Mouse (Mus musculus) limb, embryonic 15.5 days (tissue): ENCODE measurements around the gene Tmc4. TPM values are rescaled to one million over a fixed set of nuclear protein-coding genes. Genes with fewer than 3 reads are reported as not detected.
A peak's percentile ranks its signal among the peaks of the same experiment; 100 is the strongest.
"Not testable (repeated sequence)": the region's sequence is repeated elsewhere in the genome, so short reads cannot be mapped to it uniquely, and the experiment has no call there.

Experiments
- ATAC-seq: fragments of 200-750 bp; cut with Nextera tagmentation; 2 replicates; pipeline ENCODE4 v1.8.0; 2017; ENCODE audit warnings: low read depth, moderate TSS enrichment; ENCODE audit not compliant: insufficient number of reproducible peaks, low FRiP score, low TSS enrichment
- H3K27ac ChIP-seq: fragments of 300-500 bp; sonication (generic); 2 replicates; pipeline ENCODE4 v1.5.1; 2015; ENCODE audit warnings: moderate library complexity, mild to moderate bottlenecking, inconsistent platforms
- H3K27me3 ChIP-seq: fragments of 300-500 bp; sonication (generic); 2 replicates; pipeline ENCODE4 v1.6.1; 2015; ENCODE audit warnings: inconsistent platforms
- H3K36me3 ChIP-seq: fragments of 300-500 bp; sonication (generic); 2 replicates; pipeline ENCODE4 v1.6.1; 2015; ENCODE audit warnings: inconsistent platforms
- H3K4me1 ChIP-seq: fragments of 300-500 bp; sonication (generic); 2 replicates; pipeline ENCODE4 v1.6.1; 2015; ENCODE audit warnings: inconsistent platforms
- H3K4me2 ChIP-seq: fragments of 300-500 bp; sonication (generic); 2 replicates; pipeline ENCODE4 v1.6.1; 2015; ENCODE audit warnings: mild to moderate bottlenecking, inconsistent platforms
- H3K4me3 ChIP-seq: fragments of 300-500 bp; sonication (generic); 2 replicates; pipeline ENCODE4 v1.5.1; 2015; ENCODE audit warnings: mild to moderate bottlenecking, inconsistent platforms
- H3K9ac ChIP-seq: fragments of 300-500 bp; sonication (generic); 2 replicates; pipeline ENCODE4 v1.6.1; 2015; ENCODE audit warnings: inconsistent platforms
- H3K9me3 ChIP-seq: fragments of 300-500 bp; sonication (generic); 2 replicates; pipeline ENCODE4 v1.6.1; 2016; ENCODE audit warnings: inconsistent platforms
- WGBS: fragments of 180-500 bp; shearing (Covaris S2); methylation state at CpG from one replicate; pipeline ENCODE4 v1.1.7; 2015; 5-methylcytosine and 5-hydroxymethylcytosine counted together
- polyA plus RNA-seq: library from polyadenylated mRNA; unstranded; fragments of >200 nt; fragmentation: Nextera tagmentation; extraction: Ambion mirVana; gene quantifications from 2 replicates; pipeline ENCODE4 v1.2.1, GENCODE M21; 2015

Tmc4 gene
- polyA plus RNA-seq, 1 experiment from 2014 or later: 7.0 TPM

GRCm38 (mm10) chr7:3705461-3705860, 28.1 kb upstream of the Tmc4 start:
- whole genome bisulfite sequencing: 3% methylated on average over 7 of the region's 7 CpGs
- H3K4me1 ChIP-seq: peaks cover 13% of the 10 kb centered on the region
- peak overlapping the region; percentile 46 for H3K4me2 ChIP-seq
- ATAC-seq, H3K27me3 ChIP-seq, H3K9me3 ChIP-seq: not testable (repeated sequence)
- H3K27ac ChIP-seq: peak overlapping the region; percentile 93
- H3K9ac ChIP-seq: peak overlapping the region; percentile 75
- H3K36me3 ChIP-seq: peaks cover 24% of the 10 kb centered on the region
- H3K4me3 ChIP-seq: peak overlapping the region; percentile 65

GRCm38 (mm10) chr7:3704475-3704874, 27.1 kb upstream of the Tmc4 start:
- peak overlapping the region; percentile 75 for H3K9ac ChIP-seq
- H3K4me2 ChIP-seq: peak overlapping the region; percentile 46
- H3K27ac ChIP-seq: peak overlapping the region; percentile 93
- no peaks in the 10 kb centered on the region for H3K9me3 ChIP-seq
- peaks cover 34% of the 10 kb centered on the region for H3K36me3 ChIP-seq
- H3K4me1 ChIP-seq: peaks cover 13% of the 10 kb centered on the region
- H3K27me3 ChIP-seq: no peaks in the 10 kb centered on the region
- H3K4me3 ChIP-seq: peak overlapping the region; percentile 65
- WGBS: under 1% methylated on average over 20 of the region's 20 CpGs
- ATAC-seq: no peak

GRCm38 (mm10) chr7:3703879-3704441, 26.6 kb upstream of the Tmc4 start, which contains the start of gene Rps9:
Gene Rps9, plus strand, starts transcription at chr7:3703993.
- WGBS: under 1% methylated on average over 42 of the region's 42 CpGs
- peak; percentile 91 for ATAC-seq

GRCm38 (mm10) chr7:3703148-3703878, 26.0 kb upstream of the Tmc4 start:
- no peaks in the 10 kb centered on the region for H3K9me3 ChIP-seq
- peak; percentile 7 for ATAC-seq
- H3K9ac ChIP-seq: peak overlapping the region; percentile 39
- peak overlapping the region; percentile 65 for H3K4me3 ChIP-seq
- H3K27me3 ChIP-seq: no peaks in the 10 kb centered on the region
- H3K4me2 ChIP-seq: peak overlapping the region; percentile 49
- peaks cover 46% of the 10 kb centered on the region for H3K36me3 ChIP-seq
- peak overlapping the region; percentile 93 for H3K27ac ChIP-seq
- peaks cover 13% of the 10 kb centered on the region for H3K4me1 ChIP-seq
- WGBS: 20% methylated on average over 6 of the region's 6 CpGs

More at GRCm38 (mm10) chr7:3703879-3704441, 26.6 kb upstream of the Tmc4 start, which contains the start of gene Rps9:
- peak within 1 kb of the TSS; percentile 49 for H3K4me2 ChIP-seq
- peak within 1 kb of the TSS; percentile 75 for H3K9ac ChIP-seq
- H3K9me3 ChIP-seq: no peaks in the 10 kb centered on the region
- H3K27me3 ChIP-seq: no peaks in the 10 kb centered on the region
- peaks cover 13% of the 10 kb centered on the region for H3K4me1 ChIP-seq
- H3K4me3 ChIP-seq: peak within 1 kb of the TSS; percentile 65
- peaks cover 39% of the 10 kb centered on the region for H3K36me3 ChIP-seq
- H3K27ac ChIP-seq: peak within 1 kb of the TSS; percentile 93

- Histone ChIP-seq H3K9ac (no peak overlapping the region), H3K4me1 (peaks cover 8% of the 10 kb centered on the region), H3K9me3 (no peaks in the 10 kb centered on the region), H3K36me3 (peaks cover 49% of the 10 kb centered on the region), H3K27me3 (no peaks in the 10 kb centered on the region), H3K4me3 (no peak overlapping the region), H3K4me2 (no peak overlapping the region), H3K27ac (no peak overlapping the region)
- 90% methylated on average over 6 of the region's 6 CpGs for WGBS
- ATAC-seq: no peak
These were observed 21.1 kb upstream of the Tmc4 start for GRCm38 (mm10) chr7:3698471-3698870.

GRCm38 (mm10) chr7:3694949-3695305, 17.6 kb upstream of the Tmc4 start:
- H3K4me3 ChIP-seq: peak overlapping the region; percentile 68
- peaks cover 37% of the 10 kb centered on the region for H3K36me3 ChIP-seq
- 2% methylated on average over 9 of the region's 9 CpGs for WGBS

GRCm38 (mm10) chr7:3694076-3694948, 17.0 kb upstream of the Tmc4 start:
- under 1% methylated on average over 52 of the region's 55 CpGs for WGBS
- peak overlapping the region; percentile 84 for H3K4me2 ChIP-seq
- peak; percentile 70 for ATAC-seq

More at GRCm38 (mm10) chr7:3694949-3695305, 17.6 kb upstream of the Tmc4 start:
- not testable (repeated sequence) for H3K9me3 ChIP-seq, ATAC-seq, H3K27me3 ChIP-seq
- Histone ChIP-seq H3K4me1 (peaks cover 21% of the 10 kb centered on the region), H3K27ac (peak overlapping the region; percentile 99), H3K4me2 (peak overlapping the region; percentile 84), H3K9ac (peak overlapping the region; percentile 80)

GRCm38 (mm10) chr7:3693809-3694075, 16.4 kb upstream of the Tmc4 start:
- no peaks in the 10 kb centered on the region for H3K9me3 ChIP-seq
- peak overlapping the region; percentile 99 for H3K27ac ChIP-seq
- no peaks in the 10 kb centered on the region for H3K27me3 ChIP-seq
- peaks cover 32% of the 10 kb centered on the region for H3K36me3 ChIP-seq
- WGBS: under 1% methylated on average over 18 of the region's 18 CpGs
- H3K9ac ChIP-seq: peak overlapping the region; percentile 80
- peaks cover 21% of the 10 kb centered on the region for H3K4me1 ChIP-seq
- peak overlapping the region; percentile 84 for H3K4me2 ChIP-seq
- ATAC-seq: no peak
- H3K4me3 ChIP-seq: peak overlapping the region; percentile 68

More at GRCm38 (mm10) chr7:3694076-3694948, 17.0 kb upstream of the Tmc4 start:
- H3K9me3 ChIP-seq: no peaks in the 10 kb centered on the region
- H3K4me1 ChIP-seq: peaks cover 21% of the 10 kb centered on the region
- no peaks in the 10 kb centered on the region for H3K27me3 ChIP-seq
- peak overlapping the region; percentile 80 for H3K9ac ChIP-seq
- H3K36me3 ChIP-seq: peaks cover 34% of the 10 kb centered on the region
- peak overlapping the region; percentile 68 for H3K4me3 ChIP-seq
- peak overlapping the region; percentile 99 for H3K27ac ChIP-seq

GRCm38 (mm10) chr7:3692987-3693808, 15.8 kb upstream of the Tmc4 start, which contains the start of gene Mboat7:
Gene Mboat7, minus strand, starts transcription at chr7:3693523.
- peak within 1 kb of the TSS; percentile 99 for H3K27ac ChIP-seq
- WGBS: under 1% methylated on average over 55 of the region's 55 CpGs
- H3K4me3 ChIP-seq: peak within 1 kb of the TSS; percentile 68
- ATAC-seq: peak; percentile 91
- H3K9ac ChIP-seq: peak within 1 kb of the TSS; percentile 80
- H3K4me1 ChIP-seq: peaks cover 21% of the 10 kb centered on the region
- H3K36me3 ChIP-seq: peaks cover 31% of the 10 kb centered on the region
- H3K27me3 ChIP-seq: no peaks in the 10 kb centered on the region
- H3K4me2 ChIP-seq: peak within 1 kb of the TSS; percentile 84
- no peaks in the 10 kb centered on the region for H3K9me3 ChIP-seq

- H3K9ac ChIP-seq: peak within 1 kb of the TSS; percentile 80
- peak within 1 kb of the TSS; percentile 68 for H3K4me3 ChIP-seq
- H3K4me2 ChIP-seq: peak within 1 kb of the TSS; percentile 84
- no peaks in the 10 kb centered on the region for H3K27me3 ChIP-seq
- no peaks in the 10 kb centered on the region for H3K9me3 ChIP-seq
- peaks cover 21% of the 10 kb centered on the region for H3K4me1 ChIP-seq
- ATAC-seq: no peak; the same call in 1 of the 2 replicates
- peaks cover 31% of the 10 kb centered on the region for H3K36me3 ChIP-seq
- H3K27ac ChIP-seq: peak within 1 kb of the TSS; percentile 99
- under 1% methylated on average over 49 of the region's 49 CpGs for WGBS
These were observed 15.1 kb upstream of the Tmc4 start, which contains the start of gene Tsen34 for GRCm38 (mm10) chr7:3692382-3692986. Gene Tsen34, plus strand, starts transcription at chr7:3692863.
